Mouse (Mus musculus): ENCODE measurements around the gene Sall1.

Sall1 gene
- long read RNA-seq, experiment 1: 0 reads
- long read RNA-seq, experiment 2: 0 reads

- intact Hi-C loops (cut with DNase I): no loop called here
These were observed at the start of gene Sall1 for GRCm38 (mm10) chr8:89043940-89044339. Gene Sall1 (minus strand): TSS chr8:89044162.

GRCm38 (mm10) chr8:89089916-89090315, 46.0 kb upstream of the Sall1 start:
- intact Hi-C loops (cut with DNase I): no loop called here

DNA sequence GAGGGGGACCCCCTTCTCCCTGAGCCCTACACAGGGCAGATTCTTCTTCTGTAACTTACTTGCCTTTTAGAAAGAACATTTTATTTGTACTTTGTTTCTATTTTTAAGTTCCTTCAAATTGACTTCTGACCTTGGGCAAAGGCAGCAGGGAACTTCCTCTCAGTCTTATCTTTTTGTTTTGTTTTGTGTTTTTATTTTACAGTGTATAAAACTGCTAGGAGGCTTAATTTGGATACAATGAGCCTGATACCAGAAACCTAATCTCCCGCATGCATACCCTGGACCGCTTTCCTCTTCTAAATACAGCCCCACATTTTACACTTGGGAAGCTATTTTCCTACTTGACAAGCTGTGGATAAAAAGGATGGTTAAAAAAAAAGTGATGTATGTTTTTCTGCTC, 35.2 kb upstream of the Sall1 start:
- intact Hi-C loops (cut with DNase I): no loop called here

GRCm38 (mm10) chr8:89072968-89073382, 29.0 kb upstream of the Sall1 start:
- intact Hi-C loops (cut with DNase I): no loop called here

GRCm38 (mm10) chr8:89067499-89067898, 23.5 kb upstream of the Sall1 start:
- intact Hi-C loops (cut with DNase I): no loop called here

DNA sequence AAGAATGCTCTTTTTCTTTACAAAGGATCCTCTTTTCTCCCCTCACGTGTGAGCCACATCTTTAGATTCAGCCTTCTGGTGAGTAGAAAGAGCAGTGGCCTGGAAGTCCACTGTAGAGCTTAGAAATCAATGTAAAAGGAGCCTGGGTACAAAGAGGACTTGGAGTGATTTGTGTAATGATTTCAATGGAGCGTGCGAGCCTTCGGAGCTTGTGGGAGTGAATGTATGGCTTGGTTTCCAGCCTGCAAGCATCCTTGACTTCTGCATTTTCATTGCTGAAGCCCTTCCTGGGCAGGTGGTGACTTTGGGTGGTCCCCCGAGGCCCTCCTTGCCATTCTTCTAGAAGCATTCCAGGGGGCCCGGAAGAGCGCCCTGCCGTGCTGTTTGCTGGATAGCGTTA, 20.1 kb upstream of the Sall1 start:
- intact Hi-C loops (cut with DNase I): no loop called here

GRCm38 (mm10) chr8:89063366-89064040, 19.5 kb upstream of the Sall1 start:
- intact Hi-C loops (cut with DNase I): no loop called here

GRCm38 (mm10) chr8:89060717-89061116, 16.8 kb upstream of the Sall1 start:
- intact Hi-C loops (cut with DNase I): no loop called here

DNA sequence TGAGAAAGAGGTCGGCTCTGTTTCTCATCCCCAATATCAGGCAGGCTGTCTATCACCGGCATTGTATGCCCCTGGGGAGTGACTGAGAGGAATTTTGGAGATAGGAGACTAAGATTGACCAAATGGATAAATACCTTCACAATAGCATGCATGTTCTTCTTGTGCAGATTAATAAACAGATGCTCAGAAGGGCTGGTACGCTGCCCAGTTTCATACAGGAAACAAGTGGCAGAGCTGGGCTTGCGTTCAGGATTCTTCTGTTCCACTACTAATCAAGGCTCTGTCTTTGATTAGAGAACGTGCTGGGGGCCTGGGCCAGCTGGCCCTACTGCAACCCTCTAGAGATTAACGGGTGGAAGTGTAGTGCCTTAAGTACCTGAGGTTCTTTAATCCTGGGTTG, 15.5 kb upstream of the Sall1 start:
- intact Hi-C loops (cut with DNase I): no loop called here

DNA sequence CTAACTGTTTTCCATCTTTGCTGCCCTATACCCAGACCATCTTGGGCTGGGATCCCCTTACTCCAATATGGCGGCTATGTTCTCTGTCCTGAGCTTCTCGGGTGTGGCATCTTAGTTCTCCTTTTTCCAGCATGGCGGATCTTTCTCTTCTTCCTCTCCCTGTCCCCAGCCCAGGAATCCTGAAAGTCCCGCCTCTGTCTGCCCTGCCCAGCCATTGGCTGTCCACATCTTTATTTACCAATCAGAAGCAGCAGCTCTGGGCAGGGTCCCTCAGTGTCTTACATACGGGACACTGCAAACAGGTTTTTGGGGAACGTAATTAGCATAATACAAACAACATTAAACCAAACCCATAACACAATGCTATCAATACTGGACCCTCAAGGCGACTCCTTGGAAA, 8.9 kb upstream of the Sall1 start:
- intact Hi-C loops (cut with DNase I): no loop called here

- intact Hi-C loops (cut with DNase I): no loop called here
These were observed 2.8 kb upstream of the Sall1 start for GRCm38 (mm10) chr8:89046639-89047348.

DNA sequence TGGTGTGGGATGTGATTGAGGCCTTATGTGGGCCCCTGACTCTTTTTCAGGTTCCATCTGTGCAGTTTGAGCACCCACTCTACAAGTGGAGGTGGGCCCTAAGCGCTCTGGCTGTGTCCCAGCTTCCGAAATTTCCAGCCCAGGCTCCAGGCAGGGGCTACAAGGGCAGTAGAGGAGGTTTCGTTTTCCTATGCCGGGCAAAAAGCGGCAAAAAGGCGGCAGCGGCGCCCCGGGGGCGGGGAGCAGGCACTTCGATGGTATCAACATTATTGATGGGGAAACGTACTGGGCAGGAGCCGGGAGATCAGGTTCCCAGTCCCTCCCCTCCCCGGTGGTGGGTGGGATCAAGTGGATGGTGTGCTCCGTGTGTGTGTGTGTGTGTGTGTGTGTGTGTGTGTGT, 2.3 kb upstream of the Sall1 start:
- intact Hi-C loops (cut with DNase I): no loop called here

DNA sequence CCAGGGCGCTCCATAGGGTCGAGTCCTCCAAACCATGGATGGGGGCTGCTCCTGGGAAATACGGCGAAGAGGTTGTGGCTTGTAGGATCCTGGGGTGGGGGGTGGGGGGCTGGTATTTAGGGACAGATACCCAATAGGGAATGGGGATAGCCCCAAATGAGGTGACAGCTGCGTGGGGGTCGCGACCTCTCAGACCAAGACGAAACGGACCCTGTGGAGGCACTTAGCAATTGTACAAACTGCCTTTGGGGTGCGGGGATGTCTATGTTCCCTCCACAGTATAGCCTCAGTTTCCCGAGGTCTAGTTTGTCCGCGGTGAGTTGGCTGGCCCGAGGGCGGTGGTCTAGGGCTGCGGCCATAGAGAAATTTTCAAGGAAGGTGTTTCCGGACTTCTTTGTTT, 1.8 kb upstream of the Sall1 start:
- intact Hi-C loops (cut with DNase I): no loop called here

- intact Hi-C loops (cut with DNase I): no loop called here
These were observed 1.2 kb upstream of the Sall1 start for GRCm38 (mm10) chr8:89045218-89045601.

- intact Hi-C loops (cut with DNase I): no loop called here
These were observed 702 bp upstream of the Sall1 start for GRCm38 (mm10) chr8:89044511-89045217.

DNA sequence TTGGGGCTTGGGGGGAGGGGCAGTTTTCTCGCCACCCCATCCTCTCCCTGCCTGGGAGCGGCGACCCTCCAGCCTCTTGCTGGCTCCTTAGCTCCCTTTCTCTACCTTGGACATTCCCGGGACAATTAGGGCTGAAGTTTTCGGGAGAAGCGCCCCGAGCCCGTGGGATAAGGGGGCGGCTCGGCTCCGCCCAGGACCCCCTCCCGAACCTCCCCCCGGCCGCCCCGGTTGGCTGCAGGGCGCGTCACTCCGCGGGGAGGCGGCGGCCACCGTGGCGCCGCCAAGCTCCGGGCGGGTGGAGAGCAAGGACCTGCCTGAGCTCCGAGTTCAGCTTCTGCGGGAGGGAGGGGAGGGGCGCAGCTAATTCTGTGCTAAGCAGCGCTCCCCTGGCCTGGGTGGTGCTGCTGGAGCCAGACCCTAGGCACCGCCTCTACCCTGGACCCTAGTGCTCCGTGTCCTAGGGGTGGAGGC, 556 bp downstream of the Sall1 start:
- intact Hi-C loops (cut with DNase I): no loop called here

- intact Hi-C loops (cut with DNase I): no loop called here
These were observed 1.2 kb downstream of the Sall1 start for GRCm38 (mm10) chr8:89042560-89043370.

DNA sequence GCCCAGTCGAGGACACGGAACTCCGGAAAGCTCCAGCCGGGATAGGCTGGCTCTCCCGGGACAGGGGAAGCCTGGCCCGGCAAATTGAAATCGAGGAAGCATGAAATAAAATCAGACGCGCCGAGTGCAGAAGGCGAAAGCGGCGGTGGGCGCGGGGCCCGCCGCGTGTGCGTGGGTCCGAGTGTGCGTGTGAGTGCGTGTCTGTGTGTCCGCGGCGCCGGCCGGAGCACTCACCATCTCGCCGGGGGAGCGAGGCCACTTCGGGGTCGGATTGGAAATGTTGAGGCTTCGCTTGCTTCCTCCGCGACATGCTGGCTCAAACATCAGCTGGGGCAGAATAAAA, 1.9 kb downstream of the Sall1 start:
- intact Hi-C loops (cut with DNase I): no loop called here

- intact Hi-C loops (cut with DNase I): no loop called here
These were observed 2.4 kb downstream of the Sall1 start for GRCm38 (mm10) chr8:89041421-89042117.

GRCm38 (mm10) chr8:89040751-89041420, 3.1 kb downstream of the Sall1 start:
- intact Hi-C loops (cut with DNase I): no loop called here

All from adrenal gland (tissue).